Mouse (Mus musculus): ENCODE measurements at regions not wholly inside any gene's neighbourhood (a gene's known extent, or its start where the extent isn't known, plus 50 kb on each side); places are given as distances from the start of the nearest gene placed in this dataset.

- 17% methylated on average over 6 of the region's 6 CpGs for WGBS
- Histone ChIP-seq H3K4me1 (ENCODE audit: control insufficient read depth, insufficient read depth, low read length) (peaks cover 7% of the 10 kb centered on the region; the same call in 1 of the 2 replicates), H3K4me3 (replicated peaks; ENCODE audit: control insufficient read depth, low read depth, low read length) (no peak overlapping the region), H3K27ac (ENCODE audit: control insufficient read depth, insufficient read depth, low read depth, low read length, poor library complexity) (no peak overlapping the region)
- TF ChIP-seq CTCF (IDR thresholded peaks at IDR 0.05; ENCODE audit: control insufficient read depth, insufficient read depth, low read length) (no peak), POLR2A (IDR thresholded peaks at IDR 0.05; ENCODE audit: borderline replicate concordance, control insufficient read depth, low read depth, low read length) (no peak)
Observed at GRCm38 (mm10) chr2:170206442-170206754, 58.5 kb upstream of the Zfp217 start.

- H3K4me3 ChIP-seq (replicated peaks; ENCODE audit: control insufficient read depth, low read depth, low read length) = peak overlapping the region; percentile 34
- TF ChIP-seq POLR2A (IDR thresholded peaks at IDR 0.05; ENCODE audit: borderline replicate concordance, control insufficient read depth, low read depth, low read length) = no peak; the same call in 1 of the 2 replicates
- TF ChIP-seq CTCF (IDR thresholded peaks at IDR 0.05; ENCODE audit: control insufficient read depth, insufficient read depth, low read length) = no peak
- peak overlapping the region; percentile 86 for H3K27ac ChIP-seq (ENCODE audit: control insufficient read depth, insufficient read depth, low read depth, low read length, poor library complexity)
- H3K4me1 ChIP-seq (ENCODE audit: control insufficient read depth, insufficient read depth, low read length) = peaks cover 7% of the 10 kb centered on the region; the same call in 1 of the 2 replicates
- under 1% methylated on average over 17 of the region's 17 CpGs for WGBS
Observed at GRCm38 (mm10) chr2:170205591-170206441, 57.9 kb upstream of the Zfp217 start.

DNA sequence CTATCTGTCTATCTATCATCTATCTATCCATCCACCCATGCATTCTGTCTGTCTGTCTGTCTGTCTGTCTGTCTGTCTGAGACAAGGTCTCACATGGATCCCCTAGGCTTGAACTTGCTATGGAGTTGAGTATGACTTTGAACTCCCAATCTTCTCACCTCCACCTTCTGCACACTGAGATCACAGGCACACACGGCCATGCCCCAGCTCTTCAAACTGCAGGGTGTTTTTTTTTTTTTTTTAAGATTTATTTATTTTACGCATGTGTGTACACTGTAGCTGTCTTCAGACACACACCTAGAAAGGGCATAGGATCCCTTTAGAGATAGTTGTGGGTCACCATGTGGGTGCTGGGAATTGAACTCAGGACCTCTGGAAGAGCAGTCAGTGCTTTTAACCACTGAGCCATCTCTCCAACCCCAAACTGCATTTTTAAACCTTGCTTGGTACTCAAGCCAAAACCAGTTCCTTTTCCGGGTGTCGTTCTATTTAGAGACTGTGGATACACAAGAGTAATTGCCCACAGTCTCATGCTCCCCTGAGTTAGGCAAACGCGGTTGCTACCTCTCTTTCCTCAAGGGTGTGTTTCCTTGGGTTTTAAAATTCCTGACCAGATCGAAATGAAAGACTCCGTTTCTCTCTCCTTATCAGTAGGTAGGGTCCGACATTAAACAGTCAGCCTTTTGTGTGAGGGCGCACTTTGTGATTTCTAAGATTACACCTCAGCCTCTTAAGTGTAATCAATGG lies 57.0 kb upstream of the Zfp217 start:
- no peak overlapping the region for H3K4me3 ChIP-seq (replicated peaks; ENCODE audit: control insufficient read depth, low read depth, low read length)

DNA sequence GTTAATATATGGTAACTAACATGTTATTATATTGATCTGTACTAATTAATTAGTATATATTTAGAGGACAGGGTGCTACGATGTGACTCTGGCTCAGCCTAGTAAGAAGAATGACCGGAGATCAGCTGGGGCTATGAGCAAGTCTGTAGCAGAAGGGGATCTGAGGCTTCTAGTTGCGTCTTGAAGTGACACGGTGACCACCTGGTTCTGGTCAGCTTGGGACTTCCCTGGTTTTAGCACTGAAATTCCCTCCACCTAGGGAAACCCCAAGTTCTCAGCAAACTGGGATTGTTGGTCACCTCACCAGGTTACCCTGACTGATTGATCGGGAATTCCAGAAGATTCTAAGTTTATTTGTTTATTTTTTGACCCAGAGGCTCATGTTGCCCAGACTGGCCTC lies 55.6 kb upstream of the Zfp217 start:
- H3K27ac ChIP-seq (ENCODE audit: control insufficient read depth, insufficient read depth, low read depth, low read length, poor library complexity) = no peak overlapping the region
- 88% methylated on average over 5 of the region's 5 CpGs for WGBS
- TF ChIP-seq CTCF (IDR thresholded peaks at IDR 0.05; ENCODE audit: control insufficient read depth, insufficient read depth, low read length) (no peak), POLR2A (IDR thresholded peaks at IDR 0.05; ENCODE audit: borderline replicate concordance, control insufficient read depth, low read depth, low read length) (no peak)
- H3K4me3 ChIP-seq (replicated peaks; ENCODE audit: control insufficient read depth, low read depth, low read length) = no peak overlapping the region
- peaks cover 4% of the 10 kb centered on the region; the same call in 1 of the 2 replicates for H3K4me1 ChIP-seq (ENCODE audit: control insufficient read depth, insufficient read depth, low read length)

More for the DNA sequence above, 57.0 kb upstream of the Zfp217 start:
- peaks cover 5% of the 10 kb centered on the region; the same call in 1 of the 2 replicates for H3K4me1 ChIP-seq (ENCODE audit: control insufficient read depth, insufficient read depth, low read length)
- TF ChIP-seq CTCF (IDR thresholded peaks at IDR 0.05; ENCODE audit: control insufficient read depth, insufficient read depth, low read length) = no peak
- TF ChIP-seq POLR2A (IDR thresholded peaks at IDR 0.05; ENCODE audit: borderline replicate concordance, control insufficient read depth, low read depth, low read length) = no peak
- peak overlapping the region; percentile 86; the same call in 1 of the 2 replicates for H3K27ac ChIP-seq (ENCODE audit: control insufficient read depth, insufficient read depth, low read depth, low read length, poor library complexity)
- WGBS = 7% methylated on average over 10 of the region's 10 CpGs

DNA sequence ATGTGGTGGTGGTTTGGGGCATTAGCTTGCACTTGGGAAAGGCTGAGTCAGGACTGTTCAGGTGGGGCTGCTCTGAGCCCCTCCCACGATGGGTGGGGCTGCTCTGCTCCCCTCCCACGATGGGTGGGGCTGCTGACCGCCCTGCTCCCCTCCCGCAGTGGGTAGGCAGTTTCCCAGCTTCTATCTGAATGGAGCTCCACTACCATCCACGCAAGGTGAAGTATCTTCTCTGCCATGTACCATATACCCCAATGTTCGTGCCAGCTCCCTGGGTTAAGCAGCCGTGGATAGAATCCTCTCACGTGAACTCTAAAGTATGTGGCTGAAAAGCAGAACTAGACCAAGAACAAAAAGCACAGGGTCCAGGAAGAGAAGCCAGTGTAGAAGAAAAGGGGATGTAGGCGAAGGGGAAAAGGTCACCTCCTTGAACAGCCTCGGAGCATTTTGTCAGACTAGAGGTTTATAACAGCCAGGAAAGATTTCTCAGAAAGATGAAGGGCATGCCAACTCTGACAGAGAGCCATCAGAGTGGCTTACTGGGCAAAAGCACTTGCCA lies 54.0 kb upstream of the Zfp217 start:
- Histone ChIP-seq H3K4me1 (ENCODE audit: control insufficient read depth, insufficient read depth, low read length) (peaks cover 4% of the 10 kb centered on the region; the same call in 1 of the 2 replicates), H3K27ac (ENCODE audit: control insufficient read depth, insufficient read depth, low read depth, low read length, poor library complexity) (peak overlapping the region; percentile 75), H3K4me3 (replicated peaks; ENCODE audit: control insufficient read depth, low read depth, low read length) (peak overlapping the region; percentile 40)
- WGBS = 5% methylated on average over 10 of the region's 10 CpGs
- TF ChIP-seq POLR2A (IDR thresholded peaks at IDR 0.05; ENCODE audit: borderline replicate concordance, control insufficient read depth, low read depth, low read length) (0 out of 2 replicates have a peak, but pooled peaks have one; percentile 8), CTCF (IDR thresholded peaks at IDR 0.05; ENCODE audit: control insufficient read depth, insufficient read depth, low read length) (no peak)

Measured in bone marrow, adult 2 months (tissue).